Comparison of ENCODE assay signal across 9 mouse cellular contexts in genomic region chr7:80203638-80204096, GRCm38 (mm10). TPM values are rescaled to one million over a fixed set of nuclear protein-coding genes. Genes with fewer than 3 reads are reported as not detected.
DNase-seq lines count a peak whose midpoint lies in the region; ATAC-seq and TF ChIP-seq lines count a peak whose summit lies in the region.
"Had no signal": no experiment of that assay in that cellular context is flagged by ENCODE, and none has a peak within 500 bp of the region (broad histone marks: within the 10 kb centered on the region; RNA-seq: fewer than 3 reads in every experiment).

No protein-coding gene starts in this region.

- no peak overlapping the region for H3K27ac ChIP-seq in midbrain, postnatal 0 days (ENCODE audit: low read depth, low read length)

- no peak overlapping the region for H3K4me2 ChIP-seq in midbrain, postnatal 0 days (ENCODE audit: low read depth, low read length, poor library complexity, severe bottlenecking)
- H3K4me2 ChIP-seq: heart, embryonic 12.5 days had no signal

- DNase-seq in cerebellum, postnatal 10 days: peak; percentile 56 to 61
- no peak for DNase-seq in cerebellum, adult 9-10 months
- peak; percentile 75 for DNase-seq in induced T-regulatory cell, adult 2 months (ENCODE audit: low read depth)
- peak; percentile 39 for DNase-seq in midbrain, postnatal 0 days (ENCODE audit: low spot score)
- DNase-seq in thymus, postnatal 14 days: no peak
- DNase-seq in ovary, postnatal 14 days (ENCODE audit: low spot score): no peak
- no peak for DNase-seq in left cerebral cortex, adult 9 months (ENCODE audit: low spot score in 2 of 2)

- TF ChIP-seq CTCF in E14TG2a.4 (conservative IDR thresholded peaks at IDR 0.05; ENCODE audit: low read length): no peak
- TF ChIP-seq CTCF in midbrain, postnatal 0 days (IDR thresholded peaks at IDR 0.05): no peak

- H3K27me3 ChIP-seq in E14TG2a.4 (ENCODE audit: insufficient read depth, low read length): no peaks in the 10 kb centered on the region
- H3K27me3 ChIP-seq in midbrain, postnatal 0 days (ENCODE audit: insufficient read depth, low read length): no peaks in the 10 kb centered on the region
- H3K27me3 ChIP-seq: heart, embryonic 12.5 days had no signal

- WGBS in midbrain, postnatal 0 days: 37% methylated on average over 12 of the region's 12 CpGs

- peaks cover 98% of the 10 kb centered on the region for H3K4me1 ChIP-seq in E14TG2a.4 (replicated peaks; ENCODE audit: low read depth, low read length)
- H3K4me1 ChIP-seq in midbrain, postnatal 0 days (ENCODE audit: insufficient read depth, low read length): peaks cover 17% of the 10 kb centered on the region

- peak overlapping the region; percentile 94; the same call in 1 of the 2 replicates for H3K4me3 ChIP-seq in E14TG2a.4 (replicated peaks; ENCODE audit: low read length)
- H3K4me3 ChIP-seq in midbrain, postnatal 0 days (ENCODE audit: low read depth, low read length): no peak overlapping the region
- H3K4me3 ChIP-seq: heart, embryonic 12.5 days had no signal

- peaks cover 90% of the 10 kb centered on the region for H3K36me3 ChIP-seq in E14TG2a.4 (ENCODE audit: insufficient read depth, low read length)
- 0 out of 2 replicates have a peak, but pooled peaks cover 3% of the 10 kb centered on the region for H3K36me3 ChIP-seq in midbrain, postnatal 0 days (ENCODE audit: insufficient read depth, low read length)

- no peaks in the 10 kb centered on the region for H3K9me3 ChIP-seq in E14TG2a.4 (ENCODE audit: low read length)
- H3K9me3 ChIP-seq in midbrain, postnatal 0 days (ENCODE audit: low read length): no peaks in the 10 kb centered on the region
- H3K9me3 ChIP-seq: heart, embryonic 12.5 days had no signal

- H3K9ac ChIP-seq in midbrain, postnatal 0 days (replicated peaks; ENCODE audit: low read length, poor library complexity, severe bottlenecking): no peak overlapping the region
- H3K9ac ChIP-seq: heart, embryonic 12.5 days had no signal

- ATAC-seq in midbrain, postnatal 0 days (ENCODE audit: low FRiP score): no peak

RNA-seq across cellular contexts. Expression of gene Sema4b, which starts 17.0 kb away (rescaled TPM):
- total RNA-seq in midbrain, postnatal 0 days (2014; rRNA removed): 40.3 and 43.7 TPM in 2 replicates
- 26.3 and 29.2 TPM in 2 replicates for polyA plus RNA-seq in midbrain, postnatal 0 days (2015; fragmentation: Nextera tagmentation; extraction: Ambion mirVana)

RNA-seq across cellular contexts. Expression of gene Cib1, which starts 28.9 kb away (rescaled TPM):
- 15.2 and 22.3 TPM in 2 replicates for total RNA-seq in midbrain, postnatal 0 days (2014; rRNA removed)
- 30.6 and 33.7 TPM in 2 replicates for polyA plus RNA-seq in midbrain, postnatal 0 days (2015; fragmentation: Nextera tagmentation; extraction: Ambion mirVana)

RNA-seq across cellular contexts. Expression of gene Gdpgp1, which starts 29.0 kb away (rescaled TPM):
- total RNA-seq in midbrain, postnatal 0 days (2014; rRNA removed): 5.9 and 7.4 TPM in 2 replicates
- 2.5 and 2.8 TPM in 2 replicates for polyA plus RNA-seq in midbrain, postnatal 0 days (2015; fragmentation: Nextera tagmentation; extraction: Ambion mirVana)

RNA-seq across cellular contexts. Expression of gene Ttll13, which starts 42.5 kb away (rescaled TPM):
- total RNA-seq in midbrain, postnatal 0 days (2014; rRNA removed): 1.2 and 1.6 TPM in 2 replicates
- 2.4 and 3.2 TPM in 2 replicates for polyA plus RNA-seq in midbrain, postnatal 0 days (2015; fragmentation: Nextera tagmentation; extraction: Ambion mirVana)

RNA-seq across cellular contexts. Expression of gene Ngrn, which starts 57.3 kb away (rescaled TPM):
- total RNA-seq in midbrain, postnatal 0 days (2014; rRNA removed): 50.9 and 76.4 TPM in 2 replicates
- 80.6 and 84.8 TPM in 2 replicates for polyA plus RNA-seq in midbrain, postnatal 0 days (2015; fragmentation: Nextera tagmentation; extraction: Ambion mirVana)

Comparison
In these comparisons a context has a peak if more than half of its experiments do, and no peak if none do; other contexts are left out.
1. DNase-seq: peak in cerebellum, postnatal 10 days (2 of 2), induced T-regulatory cell, adult 2 months (single experiment) and midbrain, postnatal 0 days (single experiment); none in cerebellum, adult 9-10 months (single experiment), thymus, postnatal 14 days (single experiment), ovary, postnatal 14 days (single experiment) and left cerebral cortex, adult 9 months (0 of 2).